Mouse (Mus musculus): ENCODE results near the gene Slc30a2. TPM values are rescaled to one million over a fixed set of nuclear protein-coding genes. Genes with fewer than 3 reads are reported as not detected.

The Slc30a2 gene
- total and polyA plus RNA-seq, 2 experiments from 2014 or later = 0.16 to 0.38 TPM

DNA sequence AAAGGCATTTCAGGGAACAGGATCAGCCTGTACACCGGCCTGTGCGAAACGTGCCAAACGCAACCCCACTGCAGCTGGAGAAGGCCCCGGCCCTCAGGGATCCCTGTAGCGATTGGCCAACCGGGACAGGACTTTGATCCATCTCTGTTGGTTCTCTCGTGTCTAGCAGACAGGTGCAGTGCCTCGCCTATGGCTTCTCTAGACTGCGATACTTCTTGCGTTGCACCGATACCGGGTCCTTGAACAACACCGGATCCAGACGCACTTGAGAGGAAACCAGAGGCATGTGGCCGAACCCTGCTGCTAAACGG is 14.4 kb downstream of the Slc30a2 start:
- no peaks in the 10 kb centered on the region for H3K9me3 ChIP-seq (replicated peaks; ENCODE audit: control insufficient read depth, low read length)
- WGBS = 52% methylated on average over 17 of the region's 17 CpGs
- peaks cover 19% of the 10 kb centered on the region for H3K4me1 ChIP-seq (ENCODE audit: control insufficient read depth, insufficient read depth)
- H3K27me3 ChIP-seq (ENCODE audit: control insufficient read depth, insufficient read depth, low read length) = no peaks in the 10 kb centered on the region
- ATAC-seq (ENCODE audit: insufficient read depth, low read depth) (no peak), DNase-seq (ENCODE audit: low spot score) (no peak)
- H3K27ac ChIP-seq (ENCODE audit: low read depth) = no peak overlapping the region
- no peak for TF ChIP-seq EP300 (IDR thresholded peaks at IDR 0.05; ENCODE audit: low read depth)
- no peak for TF ChIP-seq CTCF (IDR thresholded peaks at IDR 0.05; ENCODE audit: low read depth)
- no peak overlapping the region for H3K4me2 ChIP-seq (ENCODE audit: low read depth, low read length)
- H3K9ac ChIP-seq (replicated peaks; ENCODE audit: low read depth, low read length) = no peak overlapping the region
- H3K4me3 ChIP-seq (ENCODE audit: low read depth, low read length) = no peak overlapping the region
- H3K36me3 ChIP-seq (replicated peaks; ENCODE audit: control insufficient read depth, insufficient read depth, low read length) = no peaks in the 10 kb centered on the region

DNA sequence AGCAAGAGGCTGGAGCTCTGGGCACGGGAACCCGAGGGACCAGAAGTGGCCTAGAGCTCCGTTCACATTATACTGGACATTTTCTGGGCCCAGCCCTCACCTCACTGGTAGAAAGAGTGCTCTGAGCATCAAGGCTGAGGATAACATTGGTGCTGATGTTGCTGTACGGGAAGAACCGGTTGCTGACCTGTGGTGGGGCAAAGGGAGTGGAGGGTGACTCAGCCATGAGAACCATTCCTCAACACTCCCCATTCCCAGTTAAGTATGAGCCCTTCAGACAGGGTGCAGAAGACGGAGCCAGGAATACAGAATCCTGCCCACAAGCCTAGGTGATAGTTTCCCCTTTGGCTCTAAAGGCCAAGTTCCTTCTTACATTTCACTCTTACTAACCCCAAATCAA is 16.7 kb downstream of the Slc30a2 start:
- no peak for DNase-seq (ENCODE audit: low spot score)
- no peak overlapping the region for H3K4me3 ChIP-seq (ENCODE audit: low read depth, low read length)
- ATAC-seq (ENCODE audit: insufficient read depth, low read depth) = no peak
- no peaks in the 10 kb centered on the region for H3K9me3 ChIP-seq (replicated peaks; ENCODE audit: control insufficient read depth, low read length)
- no peaks in the 10 kb centered on the region for H3K36me3 ChIP-seq (replicated peaks; ENCODE audit: control insufficient read depth, insufficient read depth, low read length)
- 82% methylated on average over 6 of the region's 6 CpGs for WGBS
- H3K27ac ChIP-seq (ENCODE audit: low read depth) = no peak overlapping the region
- peaks cover 4% of the 10 kb centered on the region; the same call in 1 of the 2 replicates for H3K27me3 ChIP-seq (ENCODE audit: control insufficient read depth, insufficient read depth, low read length)
- H3K4me1 ChIP-seq (ENCODE audit: control insufficient read depth, insufficient read depth) = peaks cover 18% of the 10 kb centered on the region
- H3K9ac ChIP-seq (replicated peaks; ENCODE audit: low read depth, low read length) = no peak overlapping the region
- H3K4me2 ChIP-seq (ENCODE audit: low read depth, low read length) = no peak overlapping the region
- no peak for TF ChIP-seq CTCF (IDR thresholded peaks at IDR 0.05; ENCODE audit: low read depth)

DNA sequence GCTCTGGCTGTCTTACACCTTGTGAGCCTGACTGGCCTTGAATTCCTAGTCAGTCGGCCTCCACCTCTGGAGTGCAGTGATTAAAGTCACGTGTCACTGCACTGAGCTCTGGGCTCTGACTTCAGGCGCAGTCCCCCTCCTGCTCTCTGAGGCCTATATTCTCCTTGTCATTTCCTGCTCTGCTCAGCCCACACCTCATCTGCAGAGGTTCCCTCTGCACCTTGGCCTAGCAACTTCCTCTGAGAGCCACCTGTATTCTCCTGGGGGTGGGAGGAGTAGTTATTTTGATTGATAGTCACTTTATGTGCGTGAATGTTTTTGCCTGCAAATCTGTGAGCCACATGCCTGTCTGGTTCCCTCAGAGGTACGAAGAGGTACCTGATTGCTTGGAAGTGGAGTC is 18.2 kb downstream of the Slc30a2 start:
- TF ChIP-seq CTCF (IDR thresholded peaks at IDR 0.05; ENCODE audit: low read depth) = no peak
- TF ChIP-seq EP300 (IDR thresholded peaks at IDR 0.05; ENCODE audit: low read depth) = no peak
- H3K4me1 ChIP-seq (ENCODE audit: control insufficient read depth, insufficient read depth) = peaks cover 5% of the 10 kb centered on the region
- ATAC-seq (ENCODE audit: insufficient read depth, low read depth) (peak; percentile 27; the same call in 1 of the 2 replicates), DNase-seq (ENCODE audit: low spot score) (peak; percentile 56)
- H3K4me3 ChIP-seq (ENCODE audit: low read depth, low read length) = no peak overlapping the region
- H3K9me3 ChIP-seq (replicated peaks; ENCODE audit: control insufficient read depth, low read length) = no peaks in the 10 kb centered on the region
- peaks cover 4% of the 10 kb centered on the region; the same call in 1 of the 2 replicates for H3K27me3 ChIP-seq (ENCODE audit: control insufficient read depth, insufficient read depth, low read length)
- H3K4me2 ChIP-seq (ENCODE audit: low read depth, low read length) = no peak overlapping the region
- WGBS = 34% methylated on average over 5 of the region's 5 CpGs
- H3K9ac ChIP-seq (replicated peaks; ENCODE audit: low read depth, low read length) = no peak overlapping the region
- no peak overlapping the region for H3K27ac ChIP-seq (ENCODE audit: low read depth)
- no peaks in the 10 kb centered on the region for H3K36me3 ChIP-seq (replicated peaks; ENCODE audit: control insufficient read depth, insufficient read depth, low read length)

DNA sequence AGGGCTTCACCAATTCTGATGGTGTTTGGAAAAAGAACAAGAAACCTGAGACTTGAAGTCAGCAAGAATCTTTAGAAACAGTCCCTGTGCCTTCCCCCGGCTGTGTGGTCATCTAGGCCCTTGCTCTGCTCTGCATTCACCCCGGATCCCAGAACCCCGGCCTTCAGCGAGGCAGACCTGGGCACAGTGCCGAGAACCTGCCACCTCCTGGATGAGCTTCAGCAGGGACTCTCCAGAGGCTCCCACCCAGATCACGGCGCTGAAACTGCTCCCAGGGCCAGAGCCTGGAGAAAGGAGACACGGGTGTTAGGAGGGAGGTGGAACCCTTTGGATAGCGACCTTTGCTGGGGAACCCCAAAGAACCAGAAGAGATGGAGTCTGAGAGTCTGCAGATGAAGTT is 19.1 kb downstream of the Slc30a2 start:
- no peak for TF ChIP-seq CTCF (IDR thresholded peaks at IDR 0.05; ENCODE audit: low read depth)
- TF ChIP-seq EP300 (IDR thresholded peaks at IDR 0.05; ENCODE audit: low read depth) = no peak
- 38% methylated on average over 9 of the region's 9 CpGs for WGBS
- Histone ChIP-seq H3K9me3 (replicated peaks; ENCODE audit: control insufficient read depth, low read length) (no peaks in the 10 kb centered on the region), H3K36me3 (replicated peaks; ENCODE audit: control insufficient read depth, insufficient read depth, low read length) (no peaks in the 10 kb centered on the region), H3K27me3 (ENCODE audit: control insufficient read depth, insufficient read depth, low read length) (peaks cover 4% of the 10 kb centered on the region; the same call in 1 of the 2 replicates), H3K9ac (replicated peaks; ENCODE audit: low read depth, low read length) (no peak overlapping the region), H3K4me3 (ENCODE audit: low read depth, low read length) (no peak overlapping the region), H3K4me2 (ENCODE audit: low read depth, low read length) (no peak overlapping the region), H3K4me1 (ENCODE audit: control insufficient read depth, insufficient read depth) (no peaks in the 10 kb centered on the region), H3K27ac (ENCODE audit: low read depth) (no peak overlapping the region)
- DNase-seq (ENCODE audit: low spot score) = peak; percentile 36
- ATAC-seq (ENCODE audit: insufficient read depth, low read depth) = peak; percentile 64

DNA sequence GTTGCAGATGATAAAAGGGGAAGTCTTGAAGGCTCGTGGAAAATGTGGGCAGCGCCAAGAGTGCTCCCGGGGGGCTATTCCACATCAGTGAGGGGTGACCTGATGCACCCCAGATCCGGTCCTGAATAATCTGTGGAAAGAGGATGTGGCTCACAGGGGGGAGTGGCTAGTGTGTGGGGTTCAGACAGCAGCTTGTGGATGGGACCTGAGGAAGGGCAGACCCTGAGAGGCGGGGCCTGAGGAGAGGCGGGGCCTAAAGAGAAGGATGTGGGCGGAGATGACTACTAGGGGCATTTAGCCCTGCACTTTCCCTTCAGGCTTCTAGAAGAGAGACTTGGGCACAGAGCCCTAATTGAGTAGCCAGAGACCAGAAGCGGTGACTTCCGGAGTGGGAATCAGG is 19.6 kb downstream of the Slc30a2 start:
- Histone ChIP-seq H3K4me2 (ENCODE audit: low read depth, low read length) (0 out of 2 replicates have a peak overlapping the region, but pooled peaks have one; percentile 14), H3K36me3 (replicated peaks; ENCODE audit: control insufficient read depth, insufficient read depth, low read length) (no peaks in the 10 kb centered on the region), H3K9ac (replicated peaks; ENCODE audit: low read depth, low read length) (no peak overlapping the region), H3K4me1 (ENCODE audit: control insufficient read depth, insufficient read depth) (no peaks in the 10 kb centered on the region), H3K9me3 (replicated peaks; ENCODE audit: control insufficient read depth, low read length) (no peaks in the 10 kb centered on the region), H3K27me3 (ENCODE audit: control insufficient read depth, insufficient read depth, low read length) (peaks cover 4% of the 10 kb centered on the region; the same call in 1 of the 2 replicates), H3K27ac (ENCODE audit: low read depth) (no peak overlapping the region), H3K4me3 (ENCODE audit: low read depth, low read length) (no peak overlapping the region)
- no peak; the same call in 1 of the 2 replicates for ATAC-seq (ENCODE audit: insufficient read depth, low read depth)
- TF ChIP-seq EP300 (IDR thresholded peaks at IDR 0.05; ENCODE audit: low read depth) = no peak
- TF ChIP-seq CTCF (IDR thresholded peaks at IDR 0.05; ENCODE audit: low read depth) = no peak
- 27% methylated on average over 9 of the region's 9 CpGs for WGBS
- DNase-seq (ENCODE audit: low spot score) = no peak

DNA sequence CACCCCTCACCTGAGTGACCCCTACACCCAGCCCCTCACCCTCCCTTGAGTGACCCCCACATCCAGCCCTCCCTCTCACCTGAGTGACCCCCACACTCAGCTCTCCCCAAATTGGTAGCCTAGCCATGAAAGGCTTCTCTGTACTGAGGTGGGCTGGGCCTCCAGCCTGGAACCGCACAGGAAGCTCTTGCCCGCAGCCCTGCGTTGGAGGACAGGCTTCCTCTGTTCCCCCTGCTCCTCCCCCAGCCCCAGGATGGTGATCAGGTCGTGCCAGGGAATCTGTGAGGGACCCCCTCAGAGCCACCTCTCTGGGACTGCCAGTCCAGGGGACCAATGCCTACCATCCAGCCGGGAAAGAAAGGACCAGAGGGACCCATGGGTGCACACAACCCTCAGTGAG is 22.3 kb downstream of the Slc30a2 start:
- Histone ChIP-seq H3K9me3 (replicated peaks; ENCODE audit: control insufficient read depth, low read length) (no peaks in the 10 kb centered on the region), H3K4me2 (ENCODE audit: low read depth, low read length) (no peak overlapping the region), H3K4me3 (ENCODE audit: low read depth, low read length) (no peak overlapping the region), H3K27ac (ENCODE audit: low read depth) (no peak overlapping the region), H3K4me1 (ENCODE audit: control insufficient read depth, insufficient read depth) (0 out of 2 replicates have a peak, but pooled peaks cover 2% of the 10 kb centered on the region), H3K27me3 (ENCODE audit: control insufficient read depth, insufficient read depth, low read length) (peaks cover 19% of the 10 kb centered on the region), H3K36me3 (replicated peaks; ENCODE audit: control insufficient read depth, insufficient read depth, low read length) (no peaks in the 10 kb centered on the region), H3K9ac (replicated peaks; ENCODE audit: low read depth, low read length) (no peak overlapping the region)
- TF ChIP-seq CTCF (IDR thresholded peaks at IDR 0.05; ENCODE audit: low read depth) (no peak), EP300 (IDR thresholded peaks at IDR 0.05; ENCODE audit: low read depth) (no peak)
- WGBS = 39% methylated on average over 5 of the region's 5 CpGs
- ATAC-seq (ENCODE audit: insufficient read depth, low read depth) (no peak), DNase-seq (ENCODE audit: low spot score) (no peak)

All from heart, postnatal 0 days (tissue).